Mouse (Mus musculus) forebrain, embryonic 13.5 days (tissue): ENCODE measurements around the gene Wbp1l. TPM values are rescaled to one million over a fixed set of nuclear protein-coding genes. Genes with fewer than 3 reads are reported as not detected.

Source experiments
- ATAC-seq: fragments of 200-750 bp; cut with Nextera tagmentation; 2 replicates; pipeline ENCODE4 v1.8.0; 2017
- H3K27ac ChIP-seq: fragments of 300-500 bp; sonication (generic); 2 replicates; pipeline ENCODE4 v1.5.1; 2015; ENCODE audit warnings: inconsistent platforms, mild to moderate bottlenecking, moderate library complexity
- H3K27me3 ChIP-seq: fragments of 300-500 bp; sonication (generic); 2 replicates; pipeline ENCODE4 v1.6.1; 2015; ENCODE audit warnings: mild to moderate bottlenecking, inconsistent platforms
- H3K36me3 ChIP-seq: fragments of 300-500 bp; sonication (generic); 2 replicates; pipeline ENCODE4 v1.6.1; 2015; ENCODE audit warnings: mild to moderate bottlenecking, inconsistent platforms; ENCODE audit not compliant: poor library complexity, severe bottlenecking
- H3K4me1 ChIP-seq: fragments of 300-500 bp; sonication (generic); 2 replicates; pipeline ENCODE4 v1.6.1; 2015; ENCODE audit warnings: inconsistent platforms
- H3K4me2 ChIP-seq: fragments of 300-500 bp; sonication (generic); 2 replicates; pipeline ENCODE4 v1.6.1; 2015; ENCODE audit warnings: inconsistent platforms, mild to moderate bottlenecking, moderate library complexity
- H3K4me3 ChIP-seq: fragments of 300-500 bp; sonication (generic); 2 replicates; pipeline ENCODE4 v1.5.1; 2015; ENCODE audit warnings: mild to moderate bottlenecking, inconsistent platforms
- H3K9ac ChIP-seq: fragments of 300-500 bp; sonication (generic); 2 replicates; pipeline ENCODE4 v1.6.1; 2015; ENCODE audit warnings: mild to moderate bottlenecking, inconsistent platforms
- H3K9me3 ChIP-seq: fragments of 300-500 bp; sonication (generic); replicated peaks from 2 replicates; pipeline ENCODE4 v1.6.1; 2016; ENCODE audit warnings: inconsistent platforms
- WGBS: fragments of 180-500 bp; shearing (Covaris S2); methylation state at CpG from one replicate; pipeline ENCODE4 v1.1.7; 2015; 5-methylcytosine and 5-hydroxymethylcytosine counted together
- polyA plus RNA-seq: library from polyadenylated mRNA; unstranded; fragments of >200 nt; fragmentation: Nextera tagmentation; extraction: Ambion mirVana; gene quantifications from 2 replicates; pipeline ENCODE4 v1.2.1, GENCODE M21; 2015

The Wbp1l gene
- polyA plus RNA-seq, 1 experiment from 2014 or later = 33.1 TPM

- Histone ChIP-seq H3K4me2 (peak overlapping the region; percentile 86), H3K27ac (no peak overlapping the region), H3K27me3 (no peaks in the 10 kb centered on the region), H3K9ac (peak overlapping the region; percentile 87), H3K36me3 (peaks cover 8% of the 10 kb centered on the region), H3K4me3 (peak overlapping the region; percentile 86), H3K9me3 (no peaks in the 10 kb centered on the region; the same call in 1 of the 2 replicates), H3K4me1 (peaks cover 30% of the 10 kb centered on the region)
- no peak for ATAC-seq
- WGBS = 17% methylated on average over 10 of the region's 10 CpGs
Observed at GRCm38 (mm10) chr19:46571878-46572244, 27.0 kb upstream of the Wbp1l start.

- Histone ChIP-seq H3K4me2 (peak overlapping the region; percentile 86), H3K4me1 (peaks cover 30% of the 10 kb centered on the region), H3K27me3 (no peaks in the 10 kb centered on the region), H3K27ac (peak overlapping the region; percentile 81), H3K36me3 (peaks cover 2% of the 10 kb centered on the region), H3K9ac (peak overlapping the region; percentile 87), H3K9me3 (no peaks in the 10 kb centered on the region), H3K4me3 (peak overlapping the region; percentile 86)
- no peak; the same call in 1 of the 2 replicates for ATAC-seq
- 0% methylated on average over 17 of the region's 17 CpGs for WGBS
Observed at GRCm38 (mm10) chr19:46572548-46572947, 26.3 kb upstream of the Wbp1l start.

- Histone ChIP-seq H3K9me3 (no peaks in the 10 kb centered on the region), H3K27ac (peak within 1 kb of the TSS; percentile 81), H3K4me2 (peak within 1 kb of the TSS; percentile 86), H3K27me3 (no peaks in the 10 kb centered on the region), H3K4me3 (peak within 1 kb of the TSS; percentile 86), H3K9ac (peak within 1 kb of the TSS; percentile 87), H3K36me3 (no peaks in the 10 kb centered on the region), H3K4me1 (peaks cover 30% of the 10 kb centered on the region)
- WGBS = under 1% methylated on average over 55 of the region's 67 CpGs
- peak; percentile 97 for ATAC-seq
Observed at GRCm38 (mm10) chr19:46572951-46573937, 25.6 kb upstream of the Wbp1l start, which contains the start of the genes Arl3 and Sfxn2. Arl3 (minus strand) TSS chr19:46573198. Sfxn2 (plus strand) TSS chr19:46573365.

GRCm38 (mm10) chr19:46573990-46574389, 24.9 kb upstream of the Wbp1l start:
- no peaks in the 10 kb centered on the region for H3K27me3 ChIP-seq
- H3K36me3 ChIP-seq = no peaks in the 10 kb centered on the region
- peak overlapping the region; percentile 86 for H3K4me2 ChIP-seq
- H3K4me3 ChIP-seq = peak overlapping the region; percentile 86
- no peak for ATAC-seq
- 55% methylated on average over 6 of the region's 6 CpGs for WGBS
- no peak overlapping the region for H3K27ac ChIP-seq
- H3K9me3 ChIP-seq = no peaks in the 10 kb centered on the region
- H3K9ac ChIP-seq = peak overlapping the region; percentile 65; the same call in 1 of the 2 replicates
- H3K4me1 ChIP-seq = peaks cover 30% of the 10 kb centered on the region

- no peak overlapping the region for H3K4me2 ChIP-seq
- no peak for ATAC-seq
- no peaks in the 10 kb centered on the region for H3K36me3 ChIP-seq
- H3K4me3 ChIP-seq = no peak overlapping the region
- H3K27me3 ChIP-seq = no peaks in the 10 kb centered on the region
- H3K9ac ChIP-seq = no peak overlapping the region
- no peaks in the 10 kb centered on the region for H3K9me3 ChIP-seq
- H3K27ac ChIP-seq = no peak overlapping the region
- WGBS = 74% methylated on average over 4 of the region's 4 CpGs
- peaks cover 30% of the 10 kb centered on the region for H3K4me1 ChIP-seq
Observed at GRCm38 (mm10) chr19:46575196-46575595, 23.7 kb upstream of the Wbp1l start.

GRCm38 (mm10) chr19:46587823-46588508, 10.9 kb upstream of the Wbp1l start:
- Histone ChIP-seq H3K36me3 (peaks cover 50% of the 10 kb centered on the region), H3K9me3 (no peaks in the 10 kb centered on the region), H3K27ac (no peak overlapping the region), H3K4me3 (no peak overlapping the region), H3K4me2 (no peak overlapping the region), H3K27me3 (no peaks in the 10 kb centered on the region), H3K9ac (no peak overlapping the region), H3K4me1 (no peaks in the 10 kb centered on the region)
- ATAC-seq = peak; percentile 73
- WGBS = 60% methylated on average over 13 of the region's 13 CpGs

GRCm38 (mm10) chr19:46591575-46591974, 7.3 kb upstream of the Wbp1l start:
- WGBS = 83% methylated on average over 6 of the region's 6 CpGs
- H3K9me3 ChIP-seq = no peaks in the 10 kb centered on the region
- no peak for ATAC-seq
- no peak overlapping the region for H3K4me3 ChIP-seq
- peaks cover 56% of the 10 kb centered on the region for H3K36me3 ChIP-seq
- no peaks in the 10 kb centered on the region for H3K4me1 ChIP-seq
- H3K27ac ChIP-seq = no peak overlapping the region
- no peak overlapping the region for H3K4me2 ChIP-seq
- no peak overlapping the region for H3K9ac ChIP-seq
- H3K27me3 ChIP-seq = no peaks in the 10 kb centered on the region

- no peaks in the 10 kb centered on the region for H3K9me3 ChIP-seq
- ATAC-seq = no peak
- peaks cover under 1% of the 10 kb centered on the region; the same call in 1 of the 2 replicates for H3K4me1 ChIP-seq
- peaks cover 53% of the 10 kb centered on the region for H3K36me3 ChIP-seq
- no peak overlapping the region for H3K4me3 ChIP-seq
- no peaks in the 10 kb centered on the region for H3K27me3 ChIP-seq
- H3K27ac ChIP-seq = no peak overlapping the region
- WGBS = 92% methylated on average over 9 of the region's 9 CpGs
- no peak overlapping the region for H3K9ac ChIP-seq
- H3K4me2 ChIP-seq = no peak overlapping the region
Observed at GRCm38 (mm10) chr19:46592751-46593439, 6.0 kb upstream of the Wbp1l start.

- H3K27me3 ChIP-seq = no peaks in the 10 kb centered on the region
- WGBS = 81% methylated on average over 4 of the region's 4 CpGs
- ATAC-seq = no peak
- H3K4me1 ChIP-seq = peaks cover 31% of the 10 kb centered on the region
- peak overlapping the region; percentile 84 for H3K4me3 ChIP-seq
- H3K4me2 ChIP-seq = peak overlapping the region; percentile 51
- peak overlapping the region; percentile 31; the same call in 1 of the 2 replicates for H3K27ac ChIP-seq
- peaks cover 23% of the 10 kb centered on the region for H3K36me3 ChIP-seq
- H3K9me3 ChIP-seq = no peaks in the 10 kb centered on the region
- H3K9ac ChIP-seq = no peak overlapping the region
Observed at GRCm38 (mm10) chr19:46598187-46598586, 697 bp upstream of the Wbp1l start.

GRCm38 (mm10) chr19:46599375-46600256, 732 bp downstream of the Wbp1l start:
- Histone ChIP-seq H3K9me3 (no peaks in the 10 kb centered on the region), H3K27ac (peak overlapping the region; percentile 36; the same call in 1 of the 2 replicates), H3K36me3 (peaks cover 19% of the 10 kb centered on the region), H3K4me3 (peak overlapping the region; percentile 84), H3K27me3 (no peaks in the 10 kb centered on the region), H3K4me2 (peak overlapping the region; percentile 95), H3K4me1 (peaks cover 31% of the 10 kb centered on the region), H3K9ac (peak overlapping the region; percentile 77)
- ATAC-seq = peak; percentile 25
- WGBS = 19% methylated on average over 22 of the region's 22 CpGs

- Histone ChIP-seq H3K9me3 (no peaks in the 10 kb centered on the region), H3K4me3 (peak overlapping the region; percentile 84), H3K4me2 (peak overlapping the region; percentile 95), H3K27me3 (no peaks in the 10 kb centered on the region), H3K27ac (no peak overlapping the region), H3K4me1 (peaks cover 31% of the 10 kb centered on the region), H3K9ac (no peak overlapping the region), H3K36me3 (peaks cover 15% of the 10 kb centered on the region)
- no peak for ATAC-seq
- 84% methylated on average over 4 of the region's 4 CpGs for WGBS
Observed at GRCm38 (mm10) chr19:46600371-46600770, 1.5 kb downstream of the Wbp1l start.
